Mouse (Mus musculus) T-helper 2 cell (primary cell): ENCODE measurements around the gene Aco2.

Experiments used
- in situ Hi-C: fragments of 300-600 bp; cut with MboI, MseI; formaldehyde crosslinking; loops from one replicate; pipeline ENCODE4 v1.15.1; 2025; ENCODE audit warnings: high pct_unique_total_duplicates

The Aco2 gene

GRCm38 (mm10) chr15:81869985-81870384 is 2.1 kb upstream of the Aco2 start:
- in situ Hi-C loops, result no loop called here

GRCm38 (mm10) chr15:81871604-81872261 is 376 bp upstream of the Aco2 start, which contains the start of gene Phf5a:
Gene Phf5a, minus strand, starts transcription at chr15:81871911.
- in situ Hi-C loops, result no loop called here

DNA sequence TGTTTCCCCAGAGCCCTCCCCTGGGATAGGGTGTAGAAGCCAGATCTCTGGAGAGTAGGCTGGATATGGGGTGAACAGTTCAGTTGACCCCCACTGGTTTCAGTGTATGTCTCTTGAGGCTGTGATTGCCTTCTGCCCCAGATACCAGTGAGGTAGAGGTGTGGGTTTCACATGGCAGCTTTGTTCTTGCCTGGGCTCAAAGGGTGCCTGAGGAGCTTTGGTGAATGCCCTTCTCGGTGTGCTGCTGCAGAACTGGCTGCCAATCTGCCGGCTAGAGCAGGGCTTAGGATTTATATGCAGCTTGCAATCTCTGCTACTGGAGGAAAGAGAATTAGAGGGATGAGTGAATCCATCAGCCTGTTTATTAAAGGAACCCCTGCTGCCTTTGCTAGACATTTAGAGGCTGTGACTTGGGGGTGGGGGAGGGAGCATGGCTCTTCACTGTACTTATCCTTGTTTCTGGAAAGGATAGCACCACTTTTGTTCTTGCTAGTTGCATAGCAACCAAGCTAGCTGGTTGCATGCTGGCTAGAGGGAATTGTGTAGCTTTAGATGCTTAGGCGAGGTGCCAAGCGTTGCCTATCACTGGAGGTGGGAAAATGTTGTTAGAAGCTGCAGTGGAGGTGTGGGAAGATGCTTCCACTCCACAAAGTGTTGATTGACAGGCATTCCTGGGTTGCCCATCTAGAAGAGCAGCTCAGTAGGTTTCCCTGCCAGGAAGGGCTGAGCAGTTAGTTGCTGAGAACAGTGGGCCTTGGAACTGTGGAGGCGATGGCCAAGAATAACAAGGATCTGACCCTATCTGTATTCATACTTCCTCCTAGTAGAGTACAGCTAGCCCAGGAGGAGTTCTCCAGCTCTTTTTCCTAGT is 7.7 kb downstream of the Aco2 start:
- in situ Hi-C loops, result no loop called here

- in situ Hi-C loops, result no loop called here
Measured at GRCm38 (mm10) chr15:81882348-81882747, 10.2 kb downstream of the Aco2 start.

- in situ Hi-C loops, result no loop called here
Measured at GRCm38 (mm10) chr15:81885418-81885934, 13.4 kb downstream of the Aco2 start.

GRCm38 (mm10) chr15:81886795-81887550 is 14.9 kb downstream of the Aco2 start:
- in situ Hi-C loops, result no loop called here

DNA sequence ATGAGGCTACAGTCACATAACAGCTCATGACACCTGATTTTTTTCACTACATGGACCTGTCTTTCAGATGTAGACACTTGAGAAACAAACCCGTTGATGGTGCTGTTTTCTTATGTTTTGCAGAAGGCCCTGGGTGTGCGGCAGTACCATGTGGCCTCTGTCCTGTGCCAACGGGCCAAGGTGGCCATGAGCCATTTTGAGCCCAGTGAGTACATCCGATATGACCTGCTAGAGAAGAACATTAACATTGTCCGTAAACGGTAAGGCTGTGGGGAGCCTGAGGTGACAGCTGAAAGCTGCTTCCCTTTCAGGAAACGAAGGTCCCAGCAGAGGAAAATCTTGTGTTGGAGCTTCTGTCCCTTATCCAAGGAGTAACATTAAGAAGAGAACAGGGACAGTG is 17.1 kb downstream of the Aco2 start:
- in situ Hi-C loops, result no loop called here

GRCm38 (mm10) chr15:81891140-81891802 is 19.2 kb downstream of the Aco2 start:
- in situ Hi-C loops, result no loop called here

DNA sequence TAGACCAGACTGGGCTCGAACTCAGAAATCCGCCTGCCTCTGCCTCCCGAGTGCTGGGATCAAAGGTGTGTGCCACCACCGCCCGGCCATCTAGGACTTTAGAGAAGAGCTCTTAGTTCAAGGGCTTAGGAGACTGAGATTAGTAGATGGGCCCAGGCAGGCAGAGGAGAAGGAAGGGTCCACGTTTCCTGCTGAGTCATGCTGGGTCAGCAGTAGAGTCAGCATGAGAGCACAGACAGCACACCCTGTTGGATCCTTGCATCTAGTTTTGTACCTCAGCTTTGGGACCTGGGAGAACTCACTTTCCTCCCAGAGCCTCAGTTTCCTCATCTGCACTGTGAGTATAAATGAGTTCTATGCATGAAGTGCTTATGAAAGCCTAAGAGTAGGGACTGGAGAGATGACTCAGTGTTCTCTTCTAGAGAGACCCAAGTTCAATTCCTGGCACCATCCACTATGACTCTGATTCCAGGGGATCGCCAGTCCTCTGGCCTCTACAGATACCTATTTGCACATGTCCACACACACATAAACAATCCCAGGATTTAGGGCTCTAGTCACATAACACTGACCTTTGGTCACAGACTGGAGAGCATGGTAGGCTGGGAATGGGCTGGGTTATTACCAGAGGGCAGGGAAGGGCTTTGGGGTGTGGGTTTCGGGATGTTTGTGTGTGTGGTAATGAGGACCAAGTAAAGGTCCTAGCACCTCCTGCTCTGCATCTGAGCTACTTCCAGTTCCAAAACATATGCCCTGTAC is 19.9 kb downstream of the Aco2 start:
- in situ Hi-C loops, result no loop called here

DNA sequence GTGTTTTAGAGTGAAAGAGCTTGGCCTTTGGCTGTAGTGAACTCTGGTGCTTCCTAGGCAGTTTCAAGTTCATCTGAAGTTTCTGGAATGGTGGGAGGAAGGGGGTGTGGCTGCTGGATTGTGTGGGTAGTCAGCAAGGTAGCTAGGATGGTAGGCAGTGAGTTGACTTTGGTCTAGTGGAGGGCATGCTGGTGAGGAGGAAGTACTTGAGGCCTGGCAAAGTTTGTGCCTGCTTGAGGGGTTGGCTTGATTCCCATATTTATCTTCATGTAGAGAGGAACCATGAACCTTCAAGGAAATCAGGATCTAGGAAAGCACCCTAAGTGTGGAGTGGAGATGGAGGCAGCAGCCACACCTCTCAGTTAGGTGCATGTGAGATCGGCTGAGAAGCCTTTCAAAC is 21.9 kb downstream of the Aco2 start:
- in situ Hi-C loops, result no loop called here

DNA sequence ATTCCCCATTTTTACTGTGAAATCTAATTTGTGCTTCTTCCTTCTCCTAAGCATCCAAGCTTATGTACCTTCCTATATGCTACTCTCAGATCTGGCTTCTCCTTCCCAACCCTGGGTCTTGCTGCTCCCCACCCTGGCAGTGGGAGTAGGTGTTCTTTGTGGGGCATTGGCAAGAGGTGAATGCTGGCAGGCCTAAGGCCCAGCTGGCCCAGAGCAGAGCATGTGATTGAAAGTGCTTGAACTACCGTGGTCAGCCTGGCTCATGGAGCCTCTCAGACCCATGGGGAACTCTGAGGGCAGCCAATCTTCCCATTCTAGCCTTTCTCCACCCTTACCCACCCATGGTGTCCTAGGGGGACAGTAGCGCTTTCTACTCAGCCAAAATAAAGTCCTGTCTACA is 24.3 kb downstream of the Aco2 start:
- in situ Hi-C loops, result no loop called here

DNA sequence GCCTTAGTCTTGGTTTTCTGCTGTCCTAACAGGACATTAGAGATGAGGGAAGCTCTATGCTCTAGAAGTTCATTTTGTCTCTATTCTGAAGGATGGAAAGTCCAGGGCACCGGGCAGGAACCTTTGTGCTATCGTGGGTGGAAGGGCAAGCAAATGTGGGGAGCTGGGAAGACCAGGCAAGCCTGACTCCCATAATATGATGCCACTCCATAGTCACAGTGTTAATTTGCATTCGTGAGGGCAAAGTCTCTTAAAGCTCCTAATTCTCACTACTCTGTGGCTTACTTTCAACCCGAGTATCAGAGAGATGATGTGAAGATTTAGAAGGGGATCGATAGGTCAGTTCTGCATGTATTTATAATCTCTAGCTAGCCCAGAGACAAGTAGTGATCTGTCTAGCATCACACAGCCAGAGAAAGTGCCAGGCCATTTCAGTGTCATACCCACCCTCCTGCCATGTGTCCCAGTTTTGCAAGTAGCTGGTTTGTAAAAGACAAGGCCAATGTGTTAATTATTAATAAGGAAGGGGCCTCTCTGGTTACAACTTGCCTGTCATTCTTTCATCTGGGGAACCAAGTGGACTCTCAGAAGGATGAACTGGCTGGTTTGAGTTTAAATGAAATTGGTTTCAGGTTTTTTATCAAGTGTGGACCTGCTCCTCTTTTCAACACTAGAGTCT is 25.6 kb downstream of the Aco2 start:
- in situ Hi-C loops, result no loop called here

GRCm38 (mm10) chr15:81898751-81899150 is 26.6 kb downstream of the Aco2 start:
- in situ Hi-C loops, result no loop called here

- in situ Hi-C loops, result loop anchor here (5.0 kb wide), 1 partner anchor 73 kb away; no protein-coding TSS in a partner anchor
Measured at GRCm38 (mm10) chr15:81904939-81905338, 32.8 kb downstream of the Aco2 start.

GRCm38 (mm10) chr15:81907953-81908352 is 35.8 kb downstream of the Aco2 start:
- in situ Hi-C loops, result loop anchor here (5.0 kb wide), 1 partner anchor 76 kb away; no protein-coding TSS in a partner anchor

DNA sequence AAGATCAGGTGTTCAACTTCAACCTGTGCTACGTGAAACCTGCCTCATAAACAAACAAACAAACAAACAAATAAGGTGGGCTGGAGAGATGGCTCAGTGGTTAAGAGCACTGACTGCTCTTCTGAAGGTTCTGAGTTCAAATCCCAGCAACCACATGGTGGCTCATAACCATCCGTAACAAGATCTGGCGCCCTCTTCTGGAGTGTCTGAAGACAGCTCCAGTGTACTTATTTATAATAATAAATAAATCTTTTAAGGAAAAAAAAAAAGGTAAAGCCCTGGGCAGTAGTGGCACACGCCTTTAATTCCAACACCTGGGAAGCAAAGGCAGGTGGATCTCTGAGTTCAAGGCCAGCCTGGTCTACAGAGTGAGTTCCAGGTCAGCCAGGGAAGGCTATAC is 36.7 kb downstream of the Aco2 start:
- in situ Hi-C loops, result loop anchor here (5.0 kb wide), 1 partner anchor 76 kb away; no protein-coding TSS in a partner anchor

DNA sequence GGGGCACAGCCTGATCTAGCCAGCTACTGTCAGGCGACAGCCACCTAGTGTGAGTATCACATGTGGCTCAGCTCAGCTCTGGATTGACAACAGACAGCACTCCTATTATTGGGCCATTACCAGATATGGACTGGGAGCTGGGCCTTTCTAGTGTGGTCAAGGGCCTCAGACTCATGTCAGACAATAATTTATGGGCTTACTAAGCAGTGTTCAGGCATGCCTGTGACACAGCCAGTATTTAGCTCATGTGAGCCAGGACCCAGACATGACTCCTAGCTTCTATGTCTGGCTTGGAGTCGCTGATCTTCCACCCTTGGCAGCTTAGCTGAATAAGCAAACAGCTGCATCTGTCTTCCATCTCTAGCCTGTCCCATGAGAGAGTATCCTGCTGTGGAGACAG is 40.4 kb downstream of the Aco2 start:
- in situ Hi-C loops, result no loop called here

DNA sequence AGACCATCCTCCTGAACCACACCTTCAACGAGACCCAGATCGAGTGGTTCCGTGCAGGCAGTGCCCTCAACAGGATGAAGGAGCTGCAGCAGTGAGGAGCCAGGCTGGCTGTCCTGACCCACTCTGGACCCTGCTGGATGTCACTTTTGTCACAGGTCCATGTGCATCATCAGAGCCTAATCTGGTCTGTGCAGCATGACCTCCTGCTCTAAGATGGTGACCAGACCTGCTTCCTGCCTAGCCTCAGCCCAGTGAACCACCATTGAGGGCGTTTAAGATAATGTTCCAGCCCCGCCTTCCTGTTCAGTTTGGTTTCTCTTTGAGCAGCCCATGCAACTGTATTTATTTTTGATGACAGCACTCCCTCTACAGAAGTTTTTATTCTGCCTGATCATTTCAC is 42.6 kb downstream of the Aco2 start:
- in situ Hi-C loops, result no loop called here

GRCm38 (mm10) chr15:81915663-81916062 is 43.6 kb downstream of the Aco2 start:
- in situ Hi-C loops, result no loop called here

- in situ Hi-C loops, result no loop called here
Measured at GRCm38 (mm10) chr15:81917201-81917600, 45.1 kb downstream of the Aco2 start.
